Comparison of ENCODE assay signal across 13 mouse cellular contexts in genomic region chr4:62495946-62496345, GRCm38 (mm10). TPM values are rescaled to one million over a fixed set of nuclear protein-coding genes. Genes with fewer than 3 reads are reported as not detected.
DNase-seq lines count a peak whose midpoint lies in the region; ATAC-seq lines count a peak whose summit lies in the region.
"Had no signal": no experiment of that assay in that cellular context is flagged by ENCODE, and none has a peak within 500 bp of the region (broad histone marks: within the 10 kb centered on the region; RNA-seq: fewer than 3 reads in every experiment).

No protein-coding gene starts in this region.

- no peak overlapping the region for H3K4me3 ChIP-seq in lung, embryonic 15.5 days

- peak; percentile 93 for DNase-seq in heart, adult 11 months
- no peak for DNase-seq in heart, postnatal 25 days (ENCODE audit: low spot score)
- DNase-seq in 3T3-L1 (ENCODE audit: low read depth, low spot score), result peak; percentile 58
- peak; percentile 37 for DNase-seq in gastrocnemius, postnatal 25 days
- no peak for DNase-seq in testis, postnatal 10 days (ENCODE audit: low spot score)
- no peak for DNase-seq in layer of hippocampus, adult 9-11 months
- DNase-seq in frontal cortex, postnatal 36 days (ENCODE audit: low spot score in 2 of 2), result no peak
- DNase-seq: thymus, postnatal 25 days had no signal

- intact Hi-C loops in heart, postnatal 25 days (cut with DNase I), result no loop called here

- H3K36me3 ChIP-seq in lung, embryonic 15.5 days, result peaks cover 26% of the 10 kb centered on the region

- H3K27ac ChIP-seq in lung, embryonic 15.5 days, result no peak overlapping the region
- H3K27ac ChIP-seq: hindbrain, embryonic 14.5 days; liver, embryonic 14.5 days had no signal

- no peak overlapping the region for H3K4me2 ChIP-seq in lung, embryonic 15.5 days
- H3K4me2 ChIP-seq: hindbrain, embryonic 14.5 days had no signal

- 54% methylated on average over 8 of the region's 8 CpGs for WGBS in lung, embryonic 15.5 days

- 0 out of 2 replicates have a peak, but pooled peaks have one; percentile 13 for ATAC-seq in lung, embryonic 15.5 days (ENCODE audit: borderline replicate concordance, extremely low read depth, low FRiP score, low TSS enrichment)
- ATAC-seq: midbrain, embryonic 16.5 days had no signal

- no peaks in the 10 kb centered on the region for H3K27me3 ChIP-seq in lung, embryonic 15.5 days

- no peak overlapping the region for H3K9ac ChIP-seq in lung, embryonic 15.5 days
- H3K9ac ChIP-seq: hindbrain, embryonic 14.5 days; liver, embryonic 14.5 days had no signal

- no peaks in the 10 kb centered on the region for H3K9me3 ChIP-seq in lung, embryonic 15.5 days

- H3K4me1 ChIP-seq in lung, embryonic 15.5 days, result peaks cover 11% of the 10 kb centered on the region

RNA-seq across cellular contexts. Expression of gene Hdhd3, which starts 7.3 kb away (rescaled TPM):
- total RNA-seq in heart, postnatal 25 days (2021), result 1 to 10 TPM; 6.0 to 6.5 TPM
- 1 to 10 TPM; 1.7 to 2.2 TPM for total RNA-seq in gastrocnemius, postnatal 25 days (2021)
- polyA plus RNA-seq in lung, embryonic 15.5 days (2015; fragmentation: Nextera tagmentation; extraction: Ambion mirVana), result 18.6 and 21.1 TPM in 2 replicates

RNA-seq across cellular contexts. Expression of gene Bspry, which starts 16.1 kb away (rescaled TPM):
- not detected for total RNA-seq in heart, postnatal 25 days (2021)
- under 1 TPM; 0.15 to 0.16 TPM for total RNA-seq in gastrocnemius, postnatal 25 days (2021)
- 36.7 and 44.0 TPM in 2 replicates for polyA plus RNA-seq in lung, embryonic 15.5 days (2015; fragmentation: Nextera tagmentation; extraction: Ambion mirVana)
- total RNA-seq: gastrocnemius, adult 8-10 months had no signal

RNA-seq across cellular contexts. Expression of gene Alad, which starts 23.8 kb away (rescaled TPM):
- total RNA-seq in heart, postnatal 25 days (2021), result 10 to 100 TPM; 60.2 to 63.3 TPM
- total RNA-seq in gastrocnemius, postnatal 25 days (2021), result 10 to 100 TPM; 20.9 to 21.3 TPM
- 116 and 117 TPM in 2 replicates for polyA plus RNA-seq in lung, embryonic 15.5 days (2015; fragmentation: Nextera tagmentation; extraction: Ambion mirVana)

RNA-seq across cellular contexts. Expression of gene Wdr31, which starts 25.2 kb away (rescaled TPM):
- under 1 TPM; 0.42 to 0.48 TPM for total RNA-seq in heart, postnatal 25 days (2021)
- total RNA-seq in gastrocnemius, postnatal 25 days (2021), result not detected
- 12.9 and 13.0 TPM in 2 replicates for polyA plus RNA-seq in lung, embryonic 15.5 days (2015; fragmentation: Nextera tagmentation; extraction: Ambion mirVana)

RNA-seq across cellular contexts. Expression of gene Pole3, which starts 28.9 kb away (rescaled TPM):
- 10 to 100 TPM; 17.3 to 18.4 TPM for total RNA-seq in heart, postnatal 25 days (2021)
- 10 to 100 TPM; 15.5 to 15.9 TPM for total RNA-seq in gastrocnemius, postnatal 25 days (2021)
- 89.5 and 90.2 TPM in 2 replicates for polyA plus RNA-seq in lung, embryonic 15.5 days (2015; fragmentation: Nextera tagmentation; extraction: Ambion mirVana)

Comparison
In these comparisons a context has a peak if more than half of its experiments do, and no peak if none do; other contexts are left out.
1. DNase-seq: peak in heart, adult 11 months (single experiment), 3T3-L1 (single experiment) and gastrocnemius, postnatal 25 days (single experiment); none in heart, postnatal 25 days (single experiment), testis, postnatal 10 days (single experiment), layer of hippocampus, adult 9-11 months (single experiment) and frontal cortex, postnatal 36 days (0 of 2).